Mouse (Mus musculus) intestine, postnatal 0 days (tissue): ENCODE results near the gene Cd53. TPM values are rescaled to one million over a fixed set of nuclear protein-coding genes. Genes with fewer than 3 reads are reported as not detected.

Experiments
- ATAC-seq: fragments of 200-750 bp; cut with Nextera tagmentation; 2 replicates; pipeline ENCODE4 v1.8.0; 2017; ENCODE audit warnings: mild to moderate bottlenecking, moderate TSS enrichment, moderate library complexity
- H3K27ac ChIP-seq: fragments of 300-500 bp; sonication (generic); 2 replicates; pipeline ENCODE4 v1.5.1; 2014; ENCODE audit warnings: mild to moderate bottlenecking, low read depth, low read length, moderate library complexity
- H3K27me3 ChIP-seq: fragments of 300-500 bp; sonication (generic); replicated peaks from 2 replicates; pipeline ENCODE4 v1.6.1; 2014; ENCODE audit warnings: low read length, mixed read lengths; ENCODE audit not compliant: control insufficient read depth, insufficient read depth
- H3K36me3 ChIP-seq: fragments of 300-500 bp; sonication (generic); 2 replicates; pipeline ENCODE4 v1.6.1; 2014; ENCODE audit warnings: mild to moderate bottlenecking, moderate library complexity; ENCODE audit not compliant: control insufficient read depth, insufficient read depth
- H3K4me1 ChIP-seq: fragments of 300-500 bp; sonication (generic); replicated peaks from 2 replicates; pipeline ENCODE4 v1.6.1; 2014; ENCODE audit warnings: antibody characterized with exemption, low read length, mixed read lengths; ENCODE audit not compliant: control insufficient read depth, insufficient read depth
- H3K4me2 ChIP-seq: fragments of 300-500 bp; sonication (generic); replicated peaks from 2 replicates; pipeline ENCODE4 v1.6.1; 2014; ENCODE audit warnings: low read depth, mild to moderate bottlenecking, moderate library complexity
- H3K4me3 ChIP-seq: fragments of 300-500 bp; sonication (generic); 2 replicates; pipeline ENCODE4 v1.5.1; 2014; ENCODE audit warnings: low read depth, low read length
- H3K9ac ChIP-seq: fragments of 300-500 bp; sonication (generic); 2 replicates; pipeline ENCODE4 v1.6.1; 2014; ENCODE audit warnings: mild to moderate bottlenecking, low read depth, low read length
- H3K9me3 ChIP-seq: fragments of 300-500 bp; sonication (generic); 2 replicates; pipeline ENCODE4 v1.6.1; 2016; ENCODE audit warnings: mixed run types; ENCODE audit not compliant: control insufficient read depth
- CTCF ChIP-seq: sonication (generic); IDR thresholded peaks from 2 replicates; pipeline ENCODE4 v1.5.1; 2016; ENCODE audit warnings: low read depth, mild to moderate bottlenecking, control low read depth, antibody characterized with exemption, moderate library complexity
- WGBS: fragments of 180-500 bp; shearing (Covaris S2); extraction: QIAGEN DNeasy Blood & Tissue Kit; methylation state at CpG from one replicate; pipeline ENCODE4 v1.1.7; 2014; 5-methylcytosine and 5-hydroxymethylcytosine counted together
- polyA plus RNA-seq: library from polyadenylated mRNA; unstranded; fragments of >200 nt; fragmentation: Nextera tagmentation; extraction: Ambion mirVana; gene quantifications from 2 replicates; pipeline ENCODE4 v1.2.1, GENCODE M21; 2015

The Cd53 gene
- polyA plus RNA-seq: 7.5 and 8.0 TPM in 2 replicates

DNA sequence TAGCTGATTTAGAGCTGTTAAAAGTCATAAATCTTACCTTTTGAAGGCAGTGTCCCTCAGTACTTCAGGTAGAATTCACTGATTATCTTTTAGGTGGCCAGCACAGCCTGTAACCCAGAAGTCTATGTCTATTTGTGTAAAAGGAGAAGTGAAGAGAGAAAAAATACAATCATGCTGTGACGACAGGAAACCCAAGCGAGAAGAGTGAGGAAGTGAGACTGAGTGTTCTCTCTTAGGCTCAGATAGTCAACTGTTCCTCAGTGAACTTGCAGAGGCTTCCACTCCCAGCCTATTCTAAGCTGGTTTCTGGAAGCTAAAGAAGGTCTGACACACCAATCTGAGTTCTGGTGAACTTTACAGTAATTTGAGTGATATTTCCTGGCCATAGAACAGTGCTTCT, at the start of gene Cd53:
Cd53 (minus strand) TSS at position 220 of the 400 bp plus-strand sequence.
- H3K27me3 ChIP-seq: no peaks in the 10 kb centered on the region
- no peaks in the 10 kb centered on the region for H3K36me3 ChIP-seq
- H3K4me3 ChIP-seq: no peak within 1 kb of the TSS
- H3K4me2 ChIP-seq: no peak within 1 kb of the TSS
- no peak for ATAC-seq
- H3K4me1 ChIP-seq: no peaks in the 10 kb centered on the region
- TF ChIP-seq CTCF: no peak
- H3K9ac ChIP-seq: no peak within 1 kb of the TSS
- H3K27ac ChIP-seq: no peak within 1 kb of the TSS
- no peaks in the 10 kb centered on the region for H3K9me3 ChIP-seq
- 71% methylated on average over 2 of the region's 2 CpGs for WGBS

DNA sequence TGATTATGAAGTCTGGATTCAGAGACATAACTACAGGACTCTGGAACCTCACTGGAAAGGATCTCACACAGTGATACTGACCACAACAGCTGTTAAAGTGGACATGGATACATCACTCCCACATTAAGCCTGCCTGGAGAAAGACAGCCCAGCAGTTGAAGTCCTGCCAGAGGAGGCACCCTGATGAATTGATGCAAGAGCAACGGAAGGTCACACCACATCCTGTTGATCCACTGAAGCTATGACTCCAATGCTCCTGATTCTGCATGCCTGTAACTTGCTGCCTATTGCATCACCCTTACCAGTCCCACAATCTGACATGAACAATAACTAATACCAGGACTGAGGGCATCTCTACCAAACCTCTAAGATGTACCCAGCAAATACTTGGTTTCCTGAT, 42.2 kb upstream of the Cd53 start:
- no peak for ATAC-seq
- Histone ChIP-seq H3K4me1 (no peaks in the 10 kb centered on the region), H3K4me2 (no peak overlapping the region), H3K27ac (no peak overlapping the region), H3K36me3 (no peaks in the 10 kb centered on the region), H3K27me3 (no peaks in the 10 kb centered on the region), H3K9me3 (no peaks in the 10 kb centered on the region), H3K4me3 (no peak overlapping the region), H3K9ac (no peak overlapping the region)
- TF ChIP-seq CTCF: no peak
- WGBS: 60% methylated on average over 1 of the region's 1 CpGs

- H3K9ac ChIP-seq: no peak within 1 kb of the TSS
- no peaks in the 10 kb centered on the region for H3K27me3 ChIP-seq
- no peak for TF ChIP-seq CTCF
- no peak for ATAC-seq
- H3K4me2 ChIP-seq: no peak within 1 kb of the TSS
- H3K27ac ChIP-seq: no peak within 1 kb of the TSS
- H3K9me3 ChIP-seq: no peaks in the 10 kb centered on the region
- no peaks in the 10 kb centered on the region for H3K4me1 ChIP-seq
- 84% methylated on average over 1 of the region's 1 CpGs for WGBS
- no peak within 1 kb of the TSS for H3K4me3 ChIP-seq
- H3K36me3 ChIP-seq: no peaks in the 10 kb centered on the region
Observed at GRCm38 (mm10) chr3:106826187-106826586, 36.2 kb upstream of the Cd53 start, which contains the start of gene Olfr266. Gene Olfr266, minus strand, starts transcription at chr3:106826287.

DNA sequence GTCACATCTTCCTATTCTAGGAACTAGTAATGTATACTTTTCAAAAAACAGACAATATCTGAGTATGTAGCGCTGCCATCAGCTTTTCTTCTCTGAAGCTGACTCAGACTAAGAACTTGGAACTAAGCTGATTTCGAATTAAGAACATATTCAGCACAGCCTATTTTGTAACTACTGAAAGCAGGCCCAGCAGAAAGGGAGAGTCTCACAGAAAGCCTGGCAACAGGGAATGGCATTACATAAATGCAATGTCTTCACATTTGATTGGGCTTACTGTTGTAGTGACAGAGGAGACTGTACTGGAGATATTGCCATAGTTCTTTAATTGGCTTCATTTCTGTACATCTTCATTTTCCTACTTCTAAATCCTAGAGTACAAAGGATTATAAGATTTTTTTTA, 27.7 kb upstream of the Cd53 start:
- no peak for TF ChIP-seq CTCF
- H3K4me3 ChIP-seq: no peak overlapping the region
- H3K9ac ChIP-seq: no peak overlapping the region
- no peak overlapping the region for H3K4me2 ChIP-seq
- no peaks in the 10 kb centered on the region for H3K4me1 ChIP-seq
- WGBS: 61% methylated on average over 2 of the region's 2 CpGs
- H3K27ac ChIP-seq: no peak overlapping the region
- H3K36me3 ChIP-seq: no peaks in the 10 kb centered on the region
- H3K9me3 ChIP-seq: no peaks in the 10 kb centered on the region
- no peaks in the 10 kb centered on the region for H3K27me3 ChIP-seq
- ATAC-seq: no peak

GRCm38 (mm10) chr3:106808972-106809695, 19.2 kb upstream of the Cd53 start:
- Histone ChIP-seq H3K9me3 (no peaks in the 10 kb centered on the region), H3K4me2 (no peak overlapping the region), H3K27ac (no peak overlapping the region), H3K36me3 (no peaks in the 10 kb centered on the region), H3K9ac (no peak overlapping the region), H3K4me3 (no peak overlapping the region), H3K27me3 (no peaks in the 10 kb centered on the region), H3K4me1 (no peaks in the 10 kb centered on the region)
- WGBS: 56% methylated on average over 2 of the region's 2 CpGs
- ATAC-seq: no peak
- no peak for TF ChIP-seq CTCF

DNA sequence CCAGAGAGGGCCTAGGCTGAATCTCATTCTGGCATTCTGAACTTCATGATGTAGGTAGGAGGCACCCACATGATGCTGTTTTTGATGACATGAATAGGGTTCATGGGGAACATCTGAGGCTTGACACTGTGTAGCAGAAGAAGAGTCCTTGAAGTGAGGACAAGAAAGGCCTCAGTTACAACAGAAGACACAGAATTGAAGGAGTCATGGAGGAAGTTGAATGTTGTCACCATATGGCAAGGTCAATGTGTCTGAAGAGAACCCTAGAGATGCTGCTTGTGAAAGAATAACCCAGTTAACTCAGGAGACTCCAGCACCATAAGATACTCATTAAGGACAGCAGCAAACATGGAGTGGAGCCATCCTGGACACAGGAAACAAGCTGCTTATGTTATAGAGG, 8.1 kb upstream of the Cd53 start:
- no peaks in the 10 kb centered on the region for H3K36me3 ChIP-seq
- no peak overlapping the region for H3K4me3 ChIP-seq
- no peak for ATAC-seq
- no peaks in the 10 kb centered on the region for H3K4me1 ChIP-seq
- no peak overlapping the region for H3K4me2 ChIP-seq
- no peak overlapping the region for H3K27ac ChIP-seq
- no peaks in the 10 kb centered on the region for H3K9me3 ChIP-seq
- no peak for TF ChIP-seq CTCF
- H3K27me3 ChIP-seq: no peaks in the 10 kb centered on the region
- H3K9ac ChIP-seq: no peak overlapping the region
